Mouse (Mus musculus) left cerebral cortex, adult 8-10 months (tissue): ENCODE measurements around the gene Pde4c. TPM values are rescaled to one million over a fixed set of nuclear protein-coding genes. Genes with fewer than 3 reads are reported as not detected.

Source experiments
- DNase-seq, 2 experiments: peaks; one replicate each; pipeline ENCODE4 v3.0.0; 2022; ENCODE audit warnings: low spot score in 2 of 2
- total RNA-seq, 4 experiments: library from RNA; stranded (reverse); gene quantifications; 2 replicates each; pipeline ENCODE4 v1.2.4; 2022

Pde4c gene
- total RNA-seq, 4 experiments from 2014 or later, result 1.7 to 2.8 (median 2.2) TPM

DNA sequence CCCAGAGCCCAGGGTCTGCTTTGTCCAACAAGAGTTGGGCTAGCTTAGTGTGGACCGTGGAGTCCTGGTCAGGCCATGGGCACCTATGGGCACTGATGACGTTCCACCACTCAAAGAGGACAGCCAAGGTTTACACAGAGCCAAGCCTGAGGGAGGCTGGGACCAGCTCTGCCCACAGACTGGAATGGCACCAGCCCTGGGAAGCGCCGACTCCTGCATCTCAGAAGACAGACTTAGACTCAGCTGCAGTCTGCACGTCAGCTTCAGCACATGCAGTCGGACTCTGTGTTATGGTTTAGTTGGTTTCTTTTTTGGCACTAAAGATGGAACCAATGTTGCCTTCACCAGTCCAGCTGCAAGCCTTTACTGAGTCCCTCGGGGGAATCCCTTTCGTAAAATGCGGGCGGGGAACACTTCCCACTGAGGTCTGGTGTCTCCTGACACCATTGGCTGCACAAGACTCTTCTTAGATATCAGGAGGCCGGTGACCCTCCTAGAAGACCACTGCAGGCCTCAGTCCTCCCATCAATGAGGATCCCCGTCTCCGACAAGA, 26.7 kb downstream of the Pde4c start:
- DNase-seq, result peak in 1 of 2 experiments; percentile 50

DNA sequence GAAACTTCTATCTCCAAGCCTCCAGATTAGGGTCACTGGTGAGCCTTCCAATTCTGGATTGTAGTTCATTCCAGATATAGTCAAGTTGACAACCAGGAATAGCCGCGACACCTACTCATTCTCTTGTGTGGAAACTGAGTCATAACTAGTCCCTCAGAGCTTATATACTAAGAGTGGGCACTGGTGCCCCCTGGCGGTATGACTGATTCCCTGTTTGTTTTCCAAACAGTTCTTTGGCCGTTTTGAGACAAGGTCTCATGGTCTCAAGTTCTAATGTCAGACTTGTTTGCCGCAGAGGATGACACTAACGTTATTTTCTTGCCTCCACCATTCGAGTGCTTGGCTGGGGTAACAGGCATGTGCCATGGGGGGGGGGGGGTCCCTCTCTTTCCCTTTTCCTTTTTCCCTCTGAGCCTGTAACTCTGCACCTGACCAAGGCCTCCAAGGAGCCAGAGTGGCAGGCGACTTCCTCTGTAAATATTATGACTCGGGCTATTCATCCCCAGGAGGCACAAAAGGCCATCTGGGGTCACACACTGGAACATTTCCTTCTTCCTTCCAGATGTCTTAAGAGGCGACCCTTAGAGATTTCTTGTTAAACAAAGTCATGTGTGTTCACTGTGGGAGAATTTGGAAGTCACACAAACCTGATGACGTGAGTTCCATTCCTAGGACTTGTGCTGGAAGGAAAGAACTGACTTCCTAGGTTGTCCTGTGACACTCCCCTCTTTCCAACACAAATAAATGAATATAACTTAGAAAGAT, 28.7 kb downstream of the Pde4c start:
- DNase-seq, result peak; percentile 48 to 60

DNA sequence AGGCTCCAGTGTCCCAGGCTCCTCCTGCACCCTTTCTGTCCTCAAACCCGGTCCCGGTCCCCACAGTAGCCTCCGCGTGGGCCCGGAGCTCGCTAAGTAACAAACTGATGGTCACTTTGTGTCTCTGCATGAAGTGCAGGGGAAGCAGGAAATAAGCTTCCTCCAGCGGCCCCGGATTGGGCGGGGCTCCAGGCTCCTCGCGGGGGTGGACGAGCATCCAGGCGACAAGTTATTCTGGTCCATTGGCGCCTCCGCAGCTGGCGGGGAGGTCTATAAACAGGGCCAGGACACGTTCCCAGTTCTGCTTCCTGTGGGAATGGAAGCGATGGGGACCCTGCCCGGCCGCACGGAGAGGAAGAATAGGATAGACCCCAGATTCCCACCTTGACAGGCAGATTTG, 29.6 kb downstream of the Pde4c start:
- peak; percentile 72 to 87 for DNase-seq

DNA sequence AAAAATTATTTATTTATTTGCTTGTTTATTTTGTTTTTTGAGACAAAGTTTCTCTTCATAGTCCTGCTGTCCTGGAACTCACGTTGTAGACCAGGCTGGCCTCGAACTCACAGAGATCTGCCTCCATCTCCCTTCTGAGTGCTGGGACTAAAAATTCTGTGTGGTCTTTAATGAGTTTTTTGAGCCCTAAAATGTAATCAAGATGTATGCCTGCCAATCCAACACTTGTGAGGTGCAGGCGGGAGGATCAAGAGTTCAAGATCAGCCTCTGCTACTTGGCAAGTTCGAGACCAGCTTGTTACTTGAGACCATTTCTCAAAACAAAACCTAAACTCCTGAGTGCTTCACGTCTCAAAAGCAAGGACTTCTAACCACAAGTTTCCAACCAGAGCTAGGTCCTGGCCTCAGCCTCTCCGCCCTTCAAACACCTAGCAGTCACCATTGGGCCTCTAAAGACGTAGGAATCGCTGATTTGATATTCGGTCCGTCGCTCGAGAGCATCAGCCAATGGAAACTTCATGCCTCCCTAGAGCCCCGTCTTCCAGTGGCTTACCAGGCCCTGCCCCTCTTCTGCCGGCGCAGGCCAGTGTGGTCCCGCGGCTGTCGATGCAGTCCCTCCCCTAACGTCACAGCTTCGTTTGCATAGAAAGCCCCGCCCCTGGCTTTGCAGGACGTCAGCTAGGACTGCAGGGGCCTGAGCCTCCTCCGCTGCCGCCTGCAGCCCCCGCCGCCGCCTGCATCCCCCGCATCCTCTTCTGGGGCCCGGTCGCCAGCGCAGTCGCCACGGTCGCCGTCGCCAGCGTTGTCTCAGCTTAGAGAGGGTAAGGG, 30.7 kb downstream of the Pde4c start, which contains the start of gene Rab3a:
TSS of gene Rab3a (plus strand) at position 637 of the 828 bp plus-strand sequence.
- DNase-seq, result peak; percentile 87 to 99

DNA sequence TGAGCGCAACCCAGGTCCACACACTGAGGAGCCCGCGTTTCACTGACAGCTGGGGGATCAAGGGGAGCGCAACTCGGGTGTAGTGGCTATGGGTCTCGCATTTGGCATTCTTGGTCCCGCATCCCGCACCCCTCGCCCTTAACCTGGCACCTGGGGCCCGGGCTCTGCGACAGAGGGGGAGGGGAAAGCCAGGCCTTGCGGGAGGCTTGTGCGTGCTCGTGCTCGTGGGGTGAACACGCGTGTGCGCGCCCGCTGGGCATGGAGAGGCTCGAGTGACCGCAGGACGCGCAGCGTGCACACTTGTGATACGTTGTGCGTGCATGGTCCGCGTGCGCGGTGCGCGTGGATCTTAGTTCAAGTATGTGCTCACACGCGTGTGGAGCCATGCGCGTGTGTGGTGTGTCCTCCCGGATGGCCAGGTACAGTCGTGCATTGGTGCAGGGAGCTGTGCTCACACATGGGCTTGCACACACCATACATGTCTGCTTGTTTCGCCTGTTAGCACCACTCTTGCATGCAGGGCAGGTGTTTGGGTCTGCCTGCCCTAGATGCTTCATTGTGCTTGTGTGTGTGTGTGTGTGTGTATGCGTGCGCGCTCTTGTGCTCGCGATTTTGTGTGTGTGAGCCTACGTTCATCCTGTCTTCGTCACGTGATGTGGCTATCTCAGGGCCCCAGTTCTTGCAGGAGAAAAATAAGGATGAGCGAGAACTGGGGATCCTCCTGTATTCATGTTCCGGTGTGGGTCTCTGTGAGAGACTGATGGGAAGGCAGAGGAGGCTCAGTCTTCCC, 31.5 kb downstream of the Pde4c start:
- peak; percentile 74 to 83 for DNase-seq

DNA sequence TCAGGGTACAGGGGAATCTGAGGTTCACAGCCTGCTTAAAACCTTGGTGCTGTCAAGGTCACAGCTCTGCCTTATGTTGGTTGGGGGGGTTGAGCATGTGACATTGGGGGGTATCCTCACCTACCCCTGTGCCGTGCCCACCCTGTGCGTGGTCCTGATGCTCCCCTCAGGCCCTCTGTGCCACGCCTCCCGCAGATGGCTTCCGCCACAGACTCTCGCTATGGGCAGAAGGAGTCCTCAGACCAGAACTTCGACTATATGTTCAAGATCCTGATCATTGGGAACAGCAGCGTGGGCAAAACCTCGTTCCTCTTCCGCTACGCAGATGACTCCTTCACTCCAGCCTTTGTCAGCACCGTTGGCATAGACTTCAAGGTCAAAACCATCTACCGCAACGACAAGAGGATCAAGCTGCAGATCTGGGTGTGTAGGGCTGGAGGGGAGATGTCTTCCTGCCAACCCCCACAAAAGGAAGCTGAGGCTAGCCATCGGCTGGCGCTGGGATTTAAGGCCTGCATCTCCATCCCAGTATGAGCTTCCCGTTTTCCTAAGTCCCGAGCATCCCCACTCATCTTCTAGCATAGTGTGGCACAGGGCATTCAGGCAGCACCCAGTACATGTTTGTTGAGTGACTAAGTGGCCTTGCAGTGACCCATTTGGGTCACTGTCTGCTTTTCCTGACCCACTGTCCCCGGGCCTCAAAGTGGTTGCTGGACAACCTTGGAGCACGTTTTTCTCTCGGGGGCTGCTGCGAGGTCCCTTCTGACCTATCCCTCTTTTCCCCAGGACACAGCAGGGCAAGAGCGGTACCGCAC, 32.3 kb downstream of the Pde4c start:
- peak in 1 of 2 experiments; percentile 41 for DNase-seq

DNA sequence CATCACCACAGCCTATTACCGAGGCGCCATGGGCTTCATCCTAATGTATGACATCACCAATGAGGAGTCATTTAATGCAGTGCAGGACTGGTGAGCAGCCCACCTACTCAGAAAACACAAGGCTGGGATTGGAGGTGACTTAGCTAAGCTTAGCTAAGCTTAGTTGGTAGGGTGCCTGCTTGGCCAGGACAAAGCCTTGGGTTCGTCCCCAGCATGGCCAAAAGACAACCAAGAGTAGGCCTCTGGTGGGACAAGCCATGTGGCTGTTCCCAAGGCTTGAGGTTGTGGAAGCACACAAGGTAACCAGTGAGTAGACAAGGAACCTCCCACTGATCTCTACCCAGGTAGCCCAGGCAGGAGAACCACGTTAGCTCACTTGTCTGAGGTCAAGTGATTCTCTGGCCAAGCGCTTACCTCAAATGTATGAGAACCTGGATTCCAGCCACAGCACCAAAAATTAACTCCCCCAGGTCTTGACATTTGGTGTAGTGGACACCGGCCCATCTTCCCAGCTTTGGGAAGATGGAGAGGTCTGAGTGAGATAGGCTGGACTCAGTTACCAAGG, 33.0 kb downstream of the Pde4c start:
- DNase-seq, result peak in 1 of 2 experiments; percentile 33

DNA sequence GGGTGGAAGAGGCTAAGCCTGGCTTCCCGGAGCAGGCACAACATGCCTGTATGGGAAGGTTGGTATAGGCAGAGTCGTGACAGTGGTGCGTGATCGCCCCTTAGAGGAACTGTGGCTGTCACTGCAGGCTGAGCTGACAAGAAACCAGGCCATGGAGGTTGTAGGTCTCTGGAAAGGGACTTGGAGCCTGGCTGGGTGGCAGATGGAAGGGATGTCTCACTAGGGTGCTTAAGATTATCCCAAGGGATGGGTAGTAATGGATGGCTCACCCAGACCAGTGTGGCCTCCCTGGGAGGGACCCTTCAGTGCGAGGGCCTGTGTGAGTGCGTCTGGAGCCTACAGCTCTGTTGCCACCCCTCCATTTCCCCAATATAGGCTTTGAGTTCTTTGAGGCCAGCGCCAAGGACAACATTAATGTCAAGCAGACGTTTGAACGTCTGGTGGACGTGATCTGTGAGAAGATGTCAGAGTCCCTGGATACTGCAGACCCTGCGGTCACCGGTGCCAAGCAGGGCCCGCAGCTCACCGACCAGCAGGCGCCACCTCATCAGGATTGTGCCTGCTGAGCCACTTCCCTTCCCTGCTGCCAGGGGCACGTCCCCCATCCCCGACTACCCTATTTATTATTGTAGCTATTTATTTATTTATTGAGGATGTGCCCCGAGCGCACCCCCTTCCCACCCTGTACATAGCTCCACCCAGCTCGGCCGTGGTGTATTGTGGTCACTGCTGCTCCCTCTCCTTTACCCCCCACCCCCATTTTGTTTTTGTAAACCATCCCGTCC, 34.2 kb downstream of the Pde4c start:
- DNase-seq, result peak in 1 of 2 experiments; percentile 39

DNA sequence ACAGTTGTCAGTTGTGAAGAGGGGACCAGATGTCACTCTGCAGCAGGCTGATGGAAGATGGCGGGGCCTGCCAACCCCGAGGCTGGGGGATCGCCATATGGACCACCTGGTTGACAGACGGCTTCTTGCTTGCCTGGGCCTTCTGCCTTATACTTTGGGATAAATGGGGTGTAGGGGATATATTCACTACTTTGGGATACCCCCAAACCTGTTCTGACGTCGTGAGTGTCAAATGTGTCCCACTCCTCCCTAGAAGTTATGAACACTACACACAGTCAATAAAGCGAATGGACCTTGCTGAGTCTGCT, 34.7 kb downstream of the Pde4c start:
- peak in 1 of 2 experiments; percentile 11 for DNase-seq

DNA sequence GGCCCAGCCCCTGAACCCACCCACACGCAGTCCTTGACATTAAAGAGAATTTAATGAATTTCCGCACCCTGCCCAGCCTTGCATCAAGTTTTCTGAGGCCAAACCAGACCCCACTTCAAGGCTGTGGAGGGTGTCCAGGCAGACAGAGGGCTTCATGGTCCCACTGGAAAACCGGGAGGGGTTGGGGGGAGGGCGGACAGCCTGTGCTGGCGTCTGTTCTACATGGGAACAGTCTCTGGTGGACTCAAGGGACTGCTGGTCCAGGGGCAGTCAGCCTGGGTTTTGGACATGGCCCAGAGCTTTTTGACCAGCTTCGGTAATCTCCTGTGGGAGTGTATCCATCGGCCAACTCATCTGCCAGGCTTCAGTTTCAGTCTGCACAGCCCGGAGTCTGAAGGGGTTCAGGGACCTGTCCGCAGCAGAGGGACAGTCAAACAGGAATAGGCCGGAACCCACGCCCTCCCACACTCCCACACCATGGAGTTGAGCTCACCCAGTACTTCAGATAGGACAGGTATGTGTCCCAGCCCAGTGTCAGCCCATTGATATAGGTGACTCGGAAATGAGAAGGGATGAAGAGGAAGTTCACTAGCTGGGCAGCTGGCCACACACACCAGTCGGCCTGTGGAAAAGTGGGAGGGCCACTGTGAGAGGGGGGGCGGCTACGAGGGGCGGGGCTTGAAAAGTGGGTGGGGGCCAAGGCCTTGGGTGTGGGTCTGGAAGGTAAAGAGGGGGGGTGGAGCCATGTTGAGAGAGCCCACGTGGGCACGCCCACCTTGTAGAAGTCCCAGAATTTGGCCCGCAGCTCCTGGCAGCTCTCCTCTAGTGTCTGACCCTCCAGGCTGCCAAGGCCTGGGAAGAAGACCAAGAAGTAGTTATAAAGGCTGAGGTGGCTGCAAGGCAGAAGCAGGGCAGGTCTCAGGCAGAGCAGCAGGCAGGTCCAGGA, 35.4 kb downstream of the Pde4c start:
- peak in 1 of 2 experiments; percentile 37 for DNase-seq

DNA sequence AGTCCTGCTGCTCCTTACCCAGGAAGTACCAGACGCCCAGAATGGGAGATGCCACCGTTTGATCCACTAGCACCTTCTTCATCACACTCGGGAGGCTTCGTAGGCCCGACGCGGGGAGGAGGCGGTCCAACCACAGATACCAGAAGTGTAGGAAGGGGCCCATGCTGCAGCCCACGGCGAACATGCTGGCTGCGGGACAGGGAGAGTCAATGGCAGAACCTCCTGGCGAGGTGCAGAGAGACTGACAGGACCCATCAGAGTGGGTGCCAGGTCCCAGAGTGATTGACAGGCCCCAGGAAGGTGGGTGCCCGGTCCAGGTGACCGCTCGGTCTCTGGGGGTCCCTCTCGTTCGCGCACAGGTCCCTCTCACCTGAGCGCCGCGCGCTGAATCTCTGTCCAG, 36.8 kb downstream of the Pde4c start:
- no peak for DNase-seq

DNA sequence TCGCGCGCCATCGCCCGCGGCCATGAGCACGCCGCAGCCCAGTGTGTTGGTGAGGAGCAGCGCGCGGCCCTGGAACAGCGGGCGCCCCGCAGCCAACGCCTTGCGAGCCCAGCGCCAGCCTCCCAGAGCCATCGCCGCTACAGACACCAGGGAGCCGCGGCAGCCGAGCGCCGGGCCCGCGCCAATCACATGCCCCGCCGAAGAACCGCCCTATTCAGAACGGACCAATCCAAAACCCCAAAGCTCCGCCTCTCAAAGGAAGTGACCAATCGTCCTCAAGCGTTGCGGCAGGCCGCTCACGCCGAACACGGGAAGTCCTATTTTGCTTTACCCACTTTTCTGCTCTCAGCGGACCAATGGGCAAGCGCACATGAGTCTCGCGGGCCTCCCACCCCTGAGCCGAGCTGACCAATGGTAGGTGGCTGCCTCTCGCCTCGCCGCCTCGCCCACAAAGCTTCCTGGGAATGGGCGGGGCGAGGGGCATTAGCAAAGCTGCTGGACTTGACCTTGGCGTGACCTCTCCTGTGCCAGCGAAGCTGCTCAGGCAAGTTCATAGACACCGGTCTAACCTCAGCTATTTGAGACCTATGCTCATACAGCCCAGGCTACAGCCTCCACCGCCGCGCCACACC, 37.4 kb downstream of the Pde4c start, which contains the start of gene Mpv17l2:
TSS of gene Mpv17l2 (minus strand) at position 172 of the 632 bp plus-strand sequence.
- peak; percentile 82 to 98 for DNase-seq

DNA sequence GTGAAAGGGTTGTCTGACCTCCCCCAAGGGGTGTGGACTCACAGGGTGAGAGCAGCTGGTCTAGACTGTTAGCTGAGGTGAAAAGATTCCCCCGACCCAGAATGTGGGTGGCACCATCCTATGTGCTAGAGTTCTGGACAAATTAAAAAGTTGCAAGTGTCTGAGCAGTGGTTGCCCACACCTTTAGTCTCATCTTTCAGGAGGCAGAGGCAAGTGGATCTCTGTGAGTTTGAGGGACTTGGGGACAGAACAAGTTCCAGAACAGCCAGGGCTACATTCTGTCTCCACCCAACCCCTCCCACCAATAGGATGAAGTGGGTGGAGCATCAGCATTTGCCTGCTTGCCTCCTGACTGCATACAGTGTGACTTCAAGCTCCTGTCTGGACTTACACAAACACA, 38.6 kb downstream of the Pde4c start:
- no peak for DNase-seq

DNA sequence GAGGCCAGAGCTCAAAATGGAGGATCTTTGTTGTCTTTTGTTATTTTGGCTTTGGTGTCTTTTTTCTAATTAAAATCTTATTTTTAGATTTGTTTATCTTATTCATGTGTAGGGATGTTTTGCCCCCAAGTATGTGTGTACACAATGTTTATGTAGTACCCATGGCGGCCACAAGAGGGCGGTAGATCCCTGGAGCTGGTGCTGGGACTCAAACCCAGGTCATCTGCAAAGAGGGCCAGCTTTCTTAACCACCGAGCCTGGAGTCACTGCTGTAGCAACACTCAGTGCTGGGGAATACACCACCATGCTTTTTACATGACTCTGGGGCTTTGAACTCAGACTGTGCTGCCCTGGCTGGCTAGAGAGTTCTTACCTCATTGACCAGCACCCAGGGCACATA, 39.8 kb downstream of the Pde4c start:
- DNase-seq, result no peak

DNA sequence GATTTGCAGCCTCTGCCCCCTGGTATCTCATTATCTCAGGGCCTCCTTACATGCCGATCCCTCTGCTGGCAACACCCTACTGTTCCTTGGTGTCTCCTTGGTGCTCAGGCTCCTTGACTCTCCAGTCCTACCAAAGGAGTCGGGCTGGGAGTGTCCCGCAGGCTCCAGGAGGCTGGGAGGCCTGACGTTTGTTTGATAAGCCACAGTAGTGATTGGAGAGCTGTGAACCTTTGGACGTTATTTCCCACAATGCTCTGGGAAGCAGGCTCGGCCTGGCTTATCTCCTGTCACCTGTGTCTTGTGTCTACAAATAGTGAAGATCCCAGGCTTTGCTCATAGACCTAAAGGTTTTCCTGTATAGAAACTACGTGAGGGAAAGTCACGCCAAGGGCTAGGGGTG, 40.5 kb downstream of the Pde4c start:
- DNase-seq, result no peak

DNA sequence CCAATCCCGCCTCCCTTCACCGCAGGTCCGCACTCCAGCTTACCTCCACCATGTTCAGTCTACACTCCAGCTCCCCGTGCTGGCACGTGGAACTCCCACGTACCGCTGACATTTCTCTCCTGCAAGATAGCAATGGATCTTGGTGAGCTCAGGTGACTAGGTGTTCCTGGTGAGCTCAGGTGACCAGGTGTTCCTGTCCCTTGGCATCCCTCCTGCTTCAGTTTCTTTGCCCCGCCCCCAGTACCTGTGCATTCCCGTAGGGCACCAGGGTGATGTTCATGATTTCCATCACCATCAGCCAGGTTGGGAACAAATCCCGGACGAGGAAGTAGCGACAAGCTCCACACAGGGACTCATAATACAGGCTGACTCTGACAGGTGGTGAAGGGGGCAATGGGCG, 41.2 kb downstream of the Pde4c start:
- peak in 1 of 2 experiments; percentile 35 for DNase-seq

DNA sequence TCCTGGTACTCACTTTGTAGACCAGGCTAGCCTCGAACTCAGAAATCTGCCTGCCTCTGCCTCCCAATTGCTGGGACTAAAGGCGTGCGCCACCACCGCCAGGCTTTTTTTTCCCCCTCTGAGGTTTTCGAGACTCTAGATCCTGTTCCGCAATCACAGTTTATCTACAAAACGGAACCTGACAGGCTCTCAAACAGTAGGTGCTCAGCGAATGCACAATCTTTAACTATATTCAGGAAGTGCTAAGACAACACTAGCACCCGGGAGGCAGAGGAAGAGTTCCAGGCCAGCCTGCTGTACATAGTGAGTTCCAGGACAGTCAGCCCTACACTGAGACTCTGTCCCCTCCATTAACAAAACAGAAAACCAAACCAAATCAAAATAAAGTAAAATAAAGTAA, 41.8 kb downstream of the Pde4c start:
- DNase-seq, result no peak
